In the genomic region with DNA sequence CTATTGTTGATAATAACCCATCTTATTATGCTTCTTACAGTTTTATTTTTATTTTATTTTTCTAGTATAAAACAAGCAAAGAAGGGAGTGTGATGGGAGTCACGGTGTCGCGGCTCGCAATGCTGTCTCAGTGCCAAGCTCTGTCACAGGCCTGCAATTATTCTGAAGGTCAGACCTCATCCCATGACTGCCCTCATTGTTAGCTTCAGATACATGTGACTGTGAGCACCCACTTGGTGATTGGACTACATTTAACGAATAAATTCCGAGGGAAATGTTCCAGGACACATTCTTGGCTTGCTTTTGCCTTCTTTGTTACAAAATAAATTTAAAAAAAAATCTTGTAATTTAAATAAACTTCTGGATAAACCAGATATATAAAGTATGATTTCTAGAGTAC, we compare ENCODE assay signal across 9 mouse cellular contexts. TPM values are rescaled to one million over a fixed set of nuclear protein-coding genes. Genes with fewer than 3 reads are reported as not detected.
DNase-seq lines count a peak whose midpoint lies in the region; ATAC-seq and TF ChIP-seq lines count a peak whose summit lies in the region.
"Had no signal": no experiment of that assay in that cellular context is flagged by ENCODE, and none has a peak within 500 bp of the region (broad histone marks: within the 10 kb centered on the region; RNA-seq: fewer than 3 reads in every experiment).

No protein-coding gene starts in this region.

- TF ChIP-seq POLR2A in kidney, adult 2 months (IDR thresholded peaks at IDR 0.05; ENCODE audit: low read depth, low read length) = no peak

- no peak overlapping the region for H3K4me3 ChIP-seq in kidney, adult 2 months (ENCODE audit: insufficient read depth, low read depth, low read length)
- no peak overlapping the region for H3K4me3 ChIP-seq in kidney, embryonic 15.5 days (replicated peaks)
- no peak overlapping the region for H3K4me3 ChIP-seq in heart, embryonic 16.5 days (ENCODE audit: low read length)
- H3K4me3 ChIP-seq in midbrain, embryonic 16.5 days (ENCODE audit: low read depth, low read length) = no peak overlapping the region

- WGBS in kidney, adult 2 months = 73% methylated on average over 6 of the region's 6 CpGs
- 82% methylated on average over 6 of the region's 6 CpGs for WGBS in kidney, embryonic 15.5 days
- 47% methylated on average over 6 of the region's 6 CpGs for WGBS in heart, embryonic 16.5 days
- WGBS in midbrain, embryonic 16.5 days = 78% methylated on average over 6 of the region's 6 CpGs

- TF ChIP-seq CTCF in kidney, adult 2 months (conservative IDR thresholded peaks at IDR 0.05; ENCODE audit: insufficient read depth, insufficient read length, low read depth, low read length) = no peak

- ATAC-seq in kidney, embryonic 15.5 days (replicated peaks; ENCODE audit: low FRiP score) = no peak
- ATAC-seq in heart, embryonic 16.5 days (replicated peaks; ENCODE audit: extremely low read depth, insufficient read depth, low FRiP score) = peak; percentile 74; the same call in 1 of the 2 replicates
- ATAC-seq in midbrain, embryonic 16.5 days = no peak

- H3K9ac ChIP-seq in kidney, embryonic 15.5 days = no peak overlapping the region
- no peak overlapping the region for H3K9ac ChIP-seq in heart, embryonic 16.5 days (ENCODE audit: low read length)
- no peak overlapping the region for H3K9ac ChIP-seq in midbrain, embryonic 16.5 days (ENCODE audit: low read depth, low read length)

- H3K4me2 ChIP-seq in kidney, embryonic 15.5 days = no peak overlapping the region
- no peak overlapping the region for H3K4me2 ChIP-seq in heart, embryonic 16.5 days (ENCODE audit: low read depth, low read length)
- H3K4me2 ChIP-seq in midbrain, embryonic 16.5 days (ENCODE audit: low read length) = no peak overlapping the region

- no peaks in the 10 kb centered on the region; the same call in none of the 2 replicates for H3K36me3 ChIP-seq in kidney, adult 2 months (ENCODE audit: control insufficient read depth, insufficient read depth, low read length)
- H3K36me3 ChIP-seq in kidney, embryonic 15.5 days = peaks cover 71% of the 10 kb centered on the region
- peaks cover 51% of the 10 kb centered on the region for H3K36me3 ChIP-seq in heart, embryonic 16.5 days (ENCODE audit: control insufficient read depth, insufficient read depth)
- H3K36me3 ChIP-seq in midbrain, embryonic 16.5 days (ENCODE audit: control insufficient read depth, insufficient read depth, low read length) = peaks cover 38% of the 10 kb centered on the region

- no peaks in the 10 kb centered on the region for H3K27me3 ChIP-seq in kidney, adult 2 months (replicated peaks; ENCODE audit: control insufficient read depth, insufficient read depth, low read length)
- no peaks in the 10 kb centered on the region for H3K27me3 ChIP-seq in kidney, embryonic 15.5 days
- H3K27me3 ChIP-seq in heart, embryonic 16.5 days (ENCODE audit: control insufficient read depth, insufficient read depth, low read length) = no peaks in the 10 kb centered on the region
- H3K27me3 ChIP-seq in midbrain, embryonic 16.5 days (ENCODE audit: control insufficient read depth, insufficient read depth, low read depth, low read length) = no peaks in the 10 kb centered on the region

- H3K27ac ChIP-seq in kidney, adult 2 months (ENCODE audit: insufficient read depth, low read depth, low read length) = no peak overlapping the region
- H3K27ac ChIP-seq in kidney, embryonic 15.5 days = no peak overlapping the region
- H3K27ac ChIP-seq in heart, embryonic 16.5 days (ENCODE audit: low read length) = peak overlapping the region; percentile 82
- no peak overlapping the region for H3K27ac ChIP-seq in midbrain, embryonic 16.5 days (ENCODE audit: low read length)

- H3K9me3 ChIP-seq in kidney, embryonic 15.5 days (replicated peaks) = no peaks in the 10 kb centered on the region
- no peaks in the 10 kb centered on the region for H3K9me3 ChIP-seq in heart, embryonic 16.5 days (replicated peaks; ENCODE audit: control insufficient read depth, low read length)
- no peaks in the 10 kb centered on the region for H3K9me3 ChIP-seq in midbrain, embryonic 16.5 days (replicated peaks; ENCODE audit: control insufficient read depth, low read length, poor library complexity, severe bottlenecking)

- DNase-seq in kidney, adult 2 months = peak; percentile 31
- DNase-seq in right cerebral cortex, adult 18-20 months = peak; percentile 57
- DNase-seq in right cerebral cortex, postnatal 25 days = no peak
- peak; percentile 73 for DNase-seq in testis, postnatal 14 days (ENCODE audit: low spot score)
- no peak for DNase-seq in spleen, postnatal 4 days (ENCODE audit: low spot score in 2 of 2)
- DNase-seq: cerebellum, adult 11-12 months had no signal

- no peaks in the 10 kb centered on the region for H3K4me1 ChIP-seq in kidney, adult 2 months (ENCODE audit: control insufficient read depth, insufficient read depth, low read length)
- H3K4me1 ChIP-seq in kidney, embryonic 15.5 days = no peaks in the 10 kb centered on the region
- H3K4me1 ChIP-seq in heart, embryonic 16.5 days (ENCODE audit: control insufficient read depth, insufficient read depth, low read length) = peaks cover 12% of the 10 kb centered on the region
- H3K4me1 ChIP-seq in midbrain, embryonic 16.5 days (ENCODE audit: control insufficient read depth, insufficient read depth, low read length) = no peaks in the 10 kb centered on the region

RNA-seq across cellular contexts. Expression of a gene that starts 59.8 kb away (rescaled TPM):
- polyA plus RNA-seq in kidney, adult 2 months (2012; rRNA removed) = 38.6 and 43.7 TPM in 2 replicates
- 49.7 and 51.1 TPM in 2 replicates for polyA plus RNA-seq in kidney, embryonic 15.5 days (2015; fragmentation: Nextera tagmentation; extraction: Ambion mirVana)
- 35.6 and 44.1 TPM in 2 replicates for polyA plus RNA-seq in heart, embryonic 16.5 days (2015; fragmentation: Nextera tagmentation; extraction: Ambion mirVana)
- 11.4 and 15.2 TPM in 2 replicates for polyA plus RNA-seq in midbrain, embryonic 16.5 days (2015; fragmentation: Nextera tagmentation; extraction: Ambion mirVana)

Comparison
In these comparisons a context has a peak if more than half of its experiments do, and no peak if none do; other contexts are left out.
1. DNase-seq: peak in kidney, adult 2 months (single experiment), right cerebral cortex, adult 18-20 months (single experiment) and testis, postnatal 14 days (single experiment); none in right cerebral cortex, postnatal 25 days (single experiment) and spleen, postnatal 4 days (0 of 2).